Comparison of ENCODE assay signal across 10 mouse cellular contexts in genomic region chr17:12725871-12726270, GRCm38 (mm10). TPM values are rescaled to one million over a fixed set of nuclear protein-coding genes. Genes with fewer than 3 reads are reported as not detected.
DNase-seq lines count a peak whose midpoint lies in the region; ATAC-seq and TF ChIP-seq lines count a peak whose summit lies in the region.
"Had no signal": no experiment of that assay in that cellular context is flagged by ENCODE, and none has a peak within 500 bp of the region (broad histone marks: within the 10 kb centered on the region; RNA-seq: fewer than 3 reads in every experiment).

No protein-coding gene starts in this region.

- no peaks in the 10 kb centered on the region for H3K79me2 ChIP-seq in heart, adult 2 months (replicated peaks; ENCODE audit: control insufficient read depth, insufficient read depth, low read length)

- H3K9me3 ChIP-seq in kidney, embryonic 14.5 days (ENCODE audit: control insufficient read depth, low read length): no peaks in the 10 kb centered on the region

- no peak overlapping the region for H3K4me2 ChIP-seq in kidney, embryonic 14.5 days (replicated peaks; ENCODE audit: low read depth, low read length)

- no peak overlapping the region for H3K9ac ChIP-seq in heart, adult 2 months (ENCODE audit: low read depth, low read length)
- H3K9ac ChIP-seq in kidney, embryonic 14.5 days (ENCODE audit: low read depth, low read length): no peak overlapping the region

- TF ChIP-seq CTCF in heart, adult 2 months (IDR thresholded peaks at IDR 0.05): no peak

- TF ChIP-seq POLR2A in heart, adult 2 months (IDR thresholded peaks at IDR 0.05; ENCODE audit: insufficient read depth, low read depth, low read length): no peak

- TF ChIP-seq EP300 in heart, adult 2 months (IDR thresholded peaks at IDR 0.05; ENCODE audit: insufficient read depth, low read depth, low read length): peak; percentile 79

- ATAC-seq in kidney, embryonic 14.5 days (ENCODE audit: low FRiP score, low TSS enrichment): no peak

- intact Hi-C loops in heart, adult 2 months (cut with DNase I): loop anchor here (2.0 kb wide), 2 partner anchors 13 to 33 kb away; no protein-coding TSS in a partner anchor
- intact Hi-C loops in left cerebral cortex, postnatal 36 days (cut with DNase I): no loop called here

- peaks cover 23% of the 10 kb centered on the region for H3K36me3 ChIP-seq in heart, adult 2 months (ENCODE audit: control insufficient read depth, insufficient read depth, low read length)
- H3K36me3 ChIP-seq in kidney, embryonic 14.5 days (ENCODE audit: control insufficient read depth, insufficient read depth, low read length): peaks cover 28% of the 10 kb centered on the region

- WGBS in heart, adult 2 months: 11% methylated on average over 4 of the region's 4 CpGs
- 16% methylated on average over 4 of the region's 4 CpGs for WGBS in kidney, embryonic 14.5 days

- no peaks in the 10 kb centered on the region for H3K27me3 ChIP-seq in heart, adult 2 months (ENCODE audit: control insufficient read depth, insufficient read depth, low read length)
- H3K27me3 ChIP-seq in kidney, embryonic 14.5 days (ENCODE audit: control insufficient read depth, insufficient read depth, low read length): no peaks in the 10 kb centered on the region
- H3K27me3 ChIP-seq: CH12.LX had no signal

- no peak overlapping the region for H3K4me3 ChIP-seq in heart, adult 2 months
- no peak overlapping the region for H3K4me3 ChIP-seq in kidney, embryonic 14.5 days (ENCODE audit: low read length)

- peak; percentile 55 to 64 for DNase-seq in cerebellum, postnatal 14 days
- DNase-seq in cerebellum, adult 8-10 months: no peak
- peak; percentile 67 for DNase-seq in NIH3T3 (ENCODE audit: low read depth)
- DNase-seq in heart, adult 2 months: peak; percentile 65 to 74
- peak; percentile 68 to 82 for DNase-seq in lung, postnatal 4 days
- no peak for DNase-seq in frontal cortex, postnatal 36 days (ENCODE audit: low spot score in 2 of 2)
- DNase-seq in left cerebral cortex, postnatal 36 days (ENCODE audit: low spot score in 2 of 2): no peak

- peak overlapping the region; percentile 75 for H3K27ac ChIP-seq in heart, adult 2 months
- H3K27ac ChIP-seq in kidney, embryonic 14.5 days (ENCODE audit: low read depth, low read length): peak overlapping the region; percentile 91

- H3K4me1 ChIP-seq in heart, adult 2 months (ENCODE audit: control insufficient read depth, insufficient read depth, low read length): peaks cover 38% of the 10 kb centered on the region
- H3K4me1 ChIP-seq in kidney, embryonic 14.5 days (ENCODE audit: control insufficient read depth, insufficient read depth, low read length): peaks cover 41% of the 10 kb centered on the region

RNA-seq across cellular contexts. Expression of gene Igf2r, which starts 43.6 kb away (rescaled TPM):
- total RNA-seq in heart, adult 2 months (2021): 100 to 1,000 TPM in 1 of 2 experiments, 10 to 100 TPM in 1; 98.9 to 116 TPM
- 34.0 and 53.7 TPM in 2 replicates for polyA plus RNA-seq in heart, adult 2 months (2012; rRNA removed)
- 20.7 and 37.8 TPM in 2 replicates for polyA plus RNA-seq in kidney, embryonic 14.5 days (2014; fragmentation: Nextera tagmentation; extraction: Ambion mirVana)
- total RNA-seq in left cerebral cortex, postnatal 36 days (2021): 10 to 100 TPM; 27.0 to 27.7 TPM

RNA-seq across cellular contexts. Expression of gene Slc22a1, which starts 50.2 kb away (rescaled TPM):
- total RNA-seq in heart, adult 2 months (2021): 10 to 100 TPM in 1 of 2 experiments, 1 to 10 TPM in 1; 7.9 to 10.8 TPM
- 2.7 and 9.0 TPM in 2 replicates for polyA plus RNA-seq in heart, adult 2 months (2012; rRNA removed)
- polyA plus RNA-seq in kidney, embryonic 14.5 days (2014; fragmentation: Nextera tagmentation; extraction: Ambion mirVana): 0.63 and 1.2 TPM in 2 replicates
- 1 to 10 TPM in 1 of 2 experiments, under 1 TPM in 1; 0.72 to 1.1 TPM for total RNA-seq in left cerebral cortex, postnatal 36 days (2021)
- total RNA-seq: gastrocnemius, postnatal 36 days had no signal

Comparison
In these comparisons a context has a peak if more than half of its experiments do, and no peak if none do; other contexts are left out.
1. DNase-seq: peak in cerebellum, postnatal 14 days (2 of 2), NIH3T3 (single experiment), heart, adult 2 months (2 of 2) and lung, postnatal 4 days (2 of 2); none in cerebellum, adult 8-10 months (single experiment), frontal cortex, postnatal 36 days (0 of 2) and left cerebral cortex, postnatal 36 days (0 of 2).
2. RNA of gene Slc22a1, which starts 50.2 kb away (total RNA-seq): 7.9 to 10.8 TPM in heart, adult 2 months; 0.72 to 1.1 TPM in left cerebral cortex, postnatal 36 days; every median in the first group is over 4 times any median in the second.